Mouse (Mus musculus) kidney, postnatal 0 days (tissue): ENCODE data around the gene 1700056E22Rik. TPM values are rescaled to one million over a fixed set of nuclear protein-coding genes. Genes with fewer than 3 reads are reported as not detected.

Source experiments
- ATAC-seq: fragments of 200-750 bp; cut with Nextera tagmentation; replicated peaks from 2 replicates; pipeline ENCODE4 v1.8.0; 2017; ENCODE audit warnings: low read depth, moderate number of reproducible peaks, moderate TSS enrichment, moderate library complexity; ENCODE audit not compliant: low FRiP score
- DNase-seq: peaks from one replicate; pipeline ENCODE4 v3.0.0-alpha.2; 2016; ENCODE audit warnings: low spot score
- H3K27ac ChIP-seq: fragments of 300-500 bp; sonication (generic); 2 replicates; pipeline ENCODE4 v1.5.1; 2014; ENCODE audit warnings: mild to moderate bottlenecking
- H3K27me3 ChIP-seq: fragments of 300-500 bp; sonication (generic); 2 replicates; pipeline ENCODE4 v1.6.1; 2014; ENCODE audit warnings: low read length, mixed read lengths; ENCODE audit not compliant: insufficient read depth
- H3K36me3 ChIP-seq: fragments of 300-500 bp; sonication (generic); 2 replicates; pipeline ENCODE4 v1.6.1; 2014; ENCODE audit warnings: low read length, mixed read lengths; ENCODE audit not compliant: insufficient read depth
- H3K4me1 ChIP-seq: fragments of 300-500 bp; sonication (generic); replicated peaks from 2 replicates; pipeline ENCODE4 v1.6.1; 2014; ENCODE audit warnings: antibody characterized with exemption, low read length, mixed read lengths; ENCODE audit not compliant: insufficient read depth
- H3K4me2 ChIP-seq: fragments of 300-500 bp; sonication (generic); 2 replicates; pipeline ENCODE4 v1.6.1; 2014; ENCODE audit warnings: mild to moderate bottlenecking, low read length, moderate library complexity, mixed read lengths
- H3K4me3 ChIP-seq: fragments of 300-500 bp; sonication (generic); replicated peaks from 2 replicates; pipeline ENCODE4 v1.5.1; 2014; ENCODE audit warnings: low read depth, low read length
- H3K9ac ChIP-seq: fragments of 300-500 bp; sonication (generic); 2 replicates; pipeline ENCODE4 v1.6.1; 2014; ENCODE audit warnings: low read depth, low read length
- H3K9me3 ChIP-seq: fragments of 300-500 bp; sonication (generic); replicated peaks from 2 replicates; pipeline ENCODE4 v1.6.1; 2016; ENCODE audit warnings: low read length, inconsistent platforms, mixed read lengths
- CTCF ChIP-seq: IDR thresholded peaks from 2 replicates; pipeline ENCODE4 v1.5.1; 2016; ENCODE audit warnings: antibody characterized with exemption, low read depth, mild to moderate bottlenecking, moderate library complexity
- WGBS: fragments of 180-500 bp; shearing (Covaris S2); extraction: QIAGEN DNeasy Blood & Tissue Kit; methylation state at CpG from one replicate; pipeline ENCODE4 v1.1.7; 2014; 5-methylcytosine and 5-hydroxymethylcytosine counted together
- polyA plus RNA-seq: library from polyadenylated mRNA; unstranded; fragments of >200 nt; fragmentation: Nextera tagmentation; extraction: Ambion mirVana; gene quantifications from 2 replicates; pipeline ENCODE4 v1.2.1, GENCODE M21; 2015

1700056E22Rik gene
- 2.1 and 2.3 TPM in 2 replicates for polyA plus RNA-seq

- H3K9me3 ChIP-seq = no peaks in the 10 kb centered on the region
- no peaks in the 10 kb centered on the region for H3K27me3 ChIP-seq
- 0% methylated on average over 38 of the region's 38 CpGs for WGBS
- DNase-seq = peak; percentile 100
- H3K27ac ChIP-seq = peak within 1 kb of the TSS; percentile 91
- H3K4me1 ChIP-seq = peaks cover 6% of the 10 kb centered on the region; the same call in 1 of the 2 replicates
- peak; percentile 99 for ATAC-seq
- TF ChIP-seq CTCF = 0 out of 2 replicates have a peak, but pooled peaks have one; percentile 9
- peak within 1 kb of the TSS; percentile 72 for H3K4me2 ChIP-seq
- peak within 1 kb of the TSS; percentile 46 for H3K4me3 ChIP-seq
- H3K36me3 ChIP-seq = no peaks in the 10 kb centered on the region
- peak within 1 kb of the TSS; percentile 75 for H3K9ac ChIP-seq
Measured at GRCm38 (mm10) chr1:184034011-184034557, at the start of gene 1700056E22Rik. 1700056E22Rik (minus strand) TSS chr1:184034301.

GRCm38 (mm10) chr1:184083166-184083565 is 49.1 kb upstream of the 1700056E22Rik start:
- Histone ChIP-seq H3K9me3 (no peaks in the 10 kb centered on the region), H3K9ac (no peak overlapping the region), H3K4me1 (no peaks in the 10 kb centered on the region), H3K27me3 (no peaks in the 10 kb centered on the region), H3K36me3 (no peaks in the 10 kb centered on the region), H3K27ac (no peak overlapping the region), H3K4me3 (no peak overlapping the region), H3K4me2 (no peak overlapping the region)
- ATAC-seq (no peak), DNase-seq (no peak)
- 83% methylated on average over 7 of the region's 7 CpGs for WGBS
- no peak for TF ChIP-seq CTCF

- Histone ChIP-seq H3K4me1 (no peaks in the 10 kb centered on the region), H3K27ac (no peak overlapping the region), H3K36me3 (no peaks in the 10 kb centered on the region), H3K4me2 (no peak overlapping the region), H3K9me3 (no peaks in the 10 kb centered on the region), H3K4me3 (no peak overlapping the region), H3K27me3 (no peaks in the 10 kb centered on the region), H3K9ac (no peak overlapping the region)
- DNase-seq (no peak), ATAC-seq (no peak)
- TF ChIP-seq CTCF = no peak
- WGBS = 57% methylated on average over 3 of the region's 3 CpGs
Measured at GRCm38 (mm10) chr1:184082661-184083060, 48.6 kb upstream of the 1700056E22Rik start.

GRCm38 (mm10) chr1:184079304-184079703 is 45.2 kb upstream of the 1700056E22Rik start:
- H3K4me3 ChIP-seq = no peak overlapping the region
- H3K27me3 ChIP-seq = no peaks in the 10 kb centered on the region
- no peak for ATAC-seq
- H3K27ac ChIP-seq = no peak overlapping the region
- no peak for DNase-seq
- H3K9ac ChIP-seq = no peak overlapping the region
- H3K36me3 ChIP-seq = 0 out of 2 replicates have a peak, but pooled peaks cover 1% of the 10 kb centered on the region
- 95% methylated on average over 3 of the region's 3 CpGs for WGBS
- no peak overlapping the region for H3K4me2 ChIP-seq
- no peak for TF ChIP-seq CTCF
- H3K9me3 ChIP-seq = no peaks in the 10 kb centered on the region
- H3K4me1 ChIP-seq = no peaks in the 10 kb centered on the region

- 0 out of 2 replicates have a peak, but pooled peaks cover 6% of the 10 kb centered on the region for H3K36me3 ChIP-seq
- ATAC-seq (no peak), DNase-seq (peak; percentile 24)
- no peaks in the 10 kb centered on the region for H3K27me3 ChIP-seq
- no peak overlapping the region for H3K9ac ChIP-seq
- no peak for TF ChIP-seq CTCF
- H3K27ac ChIP-seq = peak overlapping the region; percentile 8; the same call in 1 of the 2 replicates
- no peak overlapping the region for H3K4me3 ChIP-seq
- H3K4me1 ChIP-seq = no peaks in the 10 kb centered on the region
- 54% methylated on average over 2 of the region's 2 CpGs for WGBS
- no peak overlapping the region for H3K4me2 ChIP-seq
- H3K9me3 ChIP-seq = no peaks in the 10 kb centered on the region
Measured at GRCm38 (mm10) chr1:184076756-184077155, 42.7 kb upstream of the 1700056E22Rik start.

- no peak for TF ChIP-seq CTCF
- H3K9ac ChIP-seq = no peak overlapping the region
- H3K9me3 ChIP-seq = no peaks in the 10 kb centered on the region
- no peak for DNase-seq
- no peak overlapping the region for H3K27ac ChIP-seq
- 58% methylated on average over 6 of the region's 6 CpGs for WGBS
- no peaks in the 10 kb centered on the region for H3K27me3 ChIP-seq
- H3K4me3 ChIP-seq = no peak overlapping the region
- H3K36me3 ChIP-seq = 0 out of 2 replicates have a peak, but pooled peaks cover 6% of the 10 kb centered on the region
- H3K4me2 ChIP-seq = no peak overlapping the region
- H3K4me1 ChIP-seq = no peaks in the 10 kb centered on the region
- no peak for ATAC-seq
Measured at GRCm38 (mm10) chr1:184076065-184076464, 42.0 kb upstream of the 1700056E22Rik start.
